Mouse (Mus musculus): ENCODE data around the gene Arhgef39.

Arhgef39 gene

GRCm38 (mm10) chr4:43499407-43500333 lies at the start of gene Arhgef39:
Gene Arhgef39 (minus strand): TSS chr4:43499695.
- ChIA-PET POLR2A (interaction anchor here (0.6 to 2.8 kb wide), 51 partner anchors 9 to 668 kb away, joined by 3 to 24 read pairs (median 4); partner anchors contain the start of genes Tpm2 (in 3 of the 4), Creb3 (in 2 of the 4), Tln1 (in 2 of the 4) and Cd72 (in 1 of the 4)), CTCF (interaction anchor here (0.5 to 3.1 kb wide), 43 partner anchors 9 to 1012 kb away, joined by 3 to 31 read pairs (median 4); partner anchors contain the start of genes Tpm2 (in 3 of the 4), Creb3 (in 2 of the 4), Tln1 (in 2 of the 4) and Sit1 (in 1 of the 4))

DNA sequence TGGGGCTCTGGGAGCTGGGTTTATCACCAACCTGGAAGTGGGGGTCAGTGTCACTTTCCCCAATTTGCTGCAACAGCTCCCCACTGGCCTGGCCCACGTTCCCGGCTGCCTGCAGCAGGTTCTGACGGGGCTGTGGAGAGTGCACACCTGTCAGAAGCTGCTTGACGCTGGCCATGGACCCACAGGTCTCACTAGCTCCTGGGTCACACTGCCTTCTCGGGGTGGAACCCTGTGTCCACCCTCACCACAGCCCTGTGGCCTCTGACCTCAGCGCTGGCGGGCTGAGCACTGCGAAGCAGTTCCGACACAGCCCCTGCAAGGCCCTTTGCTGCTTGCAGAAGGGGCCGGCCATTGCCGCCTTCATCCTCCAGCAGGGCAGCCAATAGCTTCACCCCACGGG lies 49.6 kb upstream of the Arhgef39 start:
- POLR2A ChIA-PET, result interaction anchor here in 2 of 4 experiments (0.8 to 4.3 kb wide), 5 partner anchors 10 to 30 kb away, joined by 3 to 21 read pairs (median 4); partner anchors contain the start of genes Creb3 (in 2 of the 2), Tln1 (in 2 of the 2), Gba2 (in 1 of the 2) and Rgp1 (in 1 of the 2)

DNA sequence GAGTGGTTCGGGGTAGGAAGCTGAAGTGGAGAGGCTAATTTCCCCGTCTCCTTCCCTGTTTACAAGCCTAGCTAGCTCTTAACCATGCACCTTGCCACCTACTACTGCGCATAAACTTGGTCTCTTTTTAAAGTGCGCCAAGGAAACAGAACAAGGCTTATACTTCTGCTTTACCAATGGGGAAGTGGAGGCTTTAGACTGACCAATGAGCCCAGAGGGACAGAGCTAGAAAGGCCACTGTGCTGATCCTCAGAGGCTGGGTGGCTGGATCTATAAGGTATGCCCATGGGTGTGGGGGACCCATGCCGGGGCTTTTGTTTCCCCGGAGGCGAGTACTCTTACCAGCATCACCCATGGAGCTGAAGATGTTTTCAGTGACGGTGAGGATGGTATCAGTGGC lies 47.7 kb upstream of the Arhgef39 start:
- POLR2A ChIA-PET, result interaction anchor here in 3 of 4 experiments (1.1 to 4.3 kb wide), 9 partner anchors 9 to 40 kb away, joined by 3 to 21 read pairs (median 5); partner anchors contain the start of genes Tln1 (in 3 of the 3) and Creb3 (in 2 of the 3)
- CTCF ChIA-PET, result interaction anchor here (0.9 to 2.0 kb wide), 6 partner anchors 15 to 83 kb away, joined by 4 to 6 read pairs (median 4); partner anchors contain the start of genes Creb3 (in 1 of the 4) and Tln1 (in 1 of the 4)

More for the DNA sequence above, 49.6 kb upstream of the Arhgef39 start:
- CTCF ChIA-PET, result interaction anchor here in 3 of 4 experiments (1.0 to 2.0 kb wide), 4 partner anchors 14 to 21 kb away, joined by 3 to 6 read pairs (median 3); partner anchors contain the start of gene Tln1 (in 1 of the 3)

- CTCF ChIA-PET, result interaction anchor here in 2 of 4 experiments (1.1 to 2.0 kb wide), 2 partner anchors 16 to 19 kb away, joined by 5 read pairs; partner anchors contain the start of genes Creb3 (in 1 of the 2) and Tln1 (in 1 of the 2)
- POLR2A ChIA-PET, result interaction anchor here in 3 of 4 experiments (1.1 to 4.3 kb wide), 9 partner anchors 8 to 40 kb away, joined by 3 to 21 read pairs (median 5); partner anchors contain the start of genes Tln1 (in 3 of the 3) and Creb3 (in 2 of the 3)
Measured at GRCm38 (mm10) chr4:43546375-43547047, 47.0 kb upstream of the Arhgef39 start.

GRCm38 (mm10) chr4:43542044-43542443 lies 42.5 kb upstream of the Arhgef39 start:
- ChIA-PET POLR2A (interaction anchor here in 2 of 4 experiments (0.7 to 1.9 kb wide), 8 partner anchors 8 to 44 kb away, joined by 3 to 6 read pairs (median 4); partner anchors contain the start of genes Gba2 (in 1 of the 2) and Rgp1 (in 1 of the 2)), CTCF (interaction anchor here in 3 of 4 experiments (0.5 to 1.2 kb wide), 3 partner anchors 12 to 487 kb away, joined by 3 to 4 read pairs (median 3); no protein-coding TSS in a partner anchor)

GRCm38 (mm10) chr4:43536031-43536430 lies 36.5 kb upstream of the Arhgef39 start:
- CTCF ChIA-PET, result interaction anchor here in 2 of 4 experiments (0.6 to 1.8 kb wide), 4 partner anchors 8 to 174 kb away, joined by 3 to 13 read pairs (median 4); partner anchors contain the start of genes Creb3 (in 1 of the 2), Olfr71 (in 1 of the 2) and Tln1 (in 1 of the 2)
- POLR2A ChIA-PET, result interaction anchor here in 2 of 4 experiments (1.1 to 1.7 kb wide), 3 partner anchors 11 to 22 kb away, joined by 3 to 4 read pairs (median 3); no protein-coding TSS in a partner anchor

DNA sequence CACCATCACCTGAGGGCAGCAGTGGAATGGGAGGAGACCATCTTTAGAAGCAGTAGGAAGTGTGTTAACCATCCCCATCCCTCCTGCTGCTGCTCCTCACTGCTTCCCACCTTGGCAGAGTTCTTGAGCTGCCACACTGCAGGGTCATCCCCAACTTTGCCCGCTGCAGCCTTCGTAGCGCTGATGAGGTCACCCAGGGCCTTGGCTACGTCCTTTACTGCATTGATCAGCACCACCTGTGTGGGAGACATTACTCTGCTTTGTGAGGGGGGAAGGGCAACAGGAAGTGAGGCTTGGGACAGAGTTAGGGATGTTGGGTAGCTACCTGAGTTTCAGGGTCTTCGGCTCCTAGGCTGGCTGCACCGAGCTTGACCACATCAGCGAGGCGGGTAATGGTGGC lies 36.1 kb upstream of the Arhgef39 start:
- POLR2A ChIA-PET, result interaction anchor here in 2 of 4 experiments (1.0 to 1.7 kb wide), 4 partner anchors 11 to 27 kb away, joined by 3 to 4 read pairs (median 3); partner anchors contain the start of gene Tln1 (in 1 of the 2)
- CTCF ChIA-PET, result interaction anchor here in 2 of 4 experiments (0.6 to 1.8 kb wide), 5 partner anchors 8 to 174 kb away, joined by 3 to 13 read pairs (median 4); partner anchors contain the start of genes Creb3 (in 1 of the 2), Olfr71 (in 1 of the 2) and Tln1 (in 1 of the 2)

DNA sequence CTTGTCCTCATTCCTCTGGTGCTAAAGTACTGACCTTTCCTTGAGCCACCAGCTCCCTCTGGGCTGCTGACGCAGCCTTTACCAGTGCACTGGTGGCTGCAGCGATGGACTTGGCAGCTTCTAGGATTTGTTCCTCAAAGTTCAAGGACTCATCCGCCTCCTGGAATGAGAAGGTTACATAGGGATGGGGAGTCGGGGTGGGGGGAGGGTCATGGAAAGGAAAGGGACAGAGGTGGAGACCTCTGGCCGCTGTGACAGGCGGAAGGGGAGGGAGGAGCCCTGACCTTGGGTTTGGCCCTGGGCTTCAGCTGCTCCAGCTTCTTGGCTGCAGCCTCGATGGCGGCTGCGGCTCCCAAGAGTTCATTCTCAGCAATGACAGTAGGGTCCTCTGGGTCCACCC lies 33.8 kb upstream of the Arhgef39 start:
- ChIA-PET CTCF (interaction anchor here in 2 of 4 experiments (0.6 to 2.0 kb wide), 7 partner anchors 14 to 640 kb away, joined by 3 to 6 read pairs (median 4); partner anchors contain the start of genes Arhgef39 (in 1 of the 2), Creb3 (in 1 of the 2) and Tln1 (in 1 of the 2)), POLR2A (interaction anchor here in 3 of 4 experiments (0.6 to 2.3 kb wide), 16 partner anchors 8 to 122 kb away, joined by 3 to 11 read pairs (median 3); partner anchors contain the start of genes Tln1 (in 3 of the 3), Arhgef39 (in 2 of the 3), Creb3 (in 2 of the 3) and Gba2 (in 1 of the 3))

GRCm38 (mm10) chr4:43530581-43530980 lies 31.1 kb upstream of the Arhgef39 start:
- ChIA-PET POLR2A (interaction anchor here in 3 of 4 experiments (0.5 to 3.2 kb wide), 19 partner anchors 9 to 553 kb away, joined by 3 to 10 read pairs (median 3); partner anchors contain the start of genes Creb3 (in 2 of the 3), Tln1 (in 2 of the 3), Arhgef39 (in 1 of the 3) and Ccdc107 (in 1 of the 3)), CTCF (interaction anchor here (0.6 to 2.4 kb wide), 66 partner anchors 8 to 472 kb away, joined by 3 to 12 read pairs (median 4); partner anchors contain the start of genes Tln1 (in 4 of the 4), Arhgef39 (in 3 of the 4), Creb3 (in 3 of the 4) and Gba2 (in 3 of the 4))

- POLR2A ChIA-PET, result interaction anchor here in 3 of 4 experiments (0.5 to 3.2 kb wide), 16 partner anchors 11 to 552 kb away, joined by 3 to 10 read pairs (median 4); partner anchors contain the start of genes Creb3 (in 2 of the 3), Tln1 (in 2 of the 3), Arhgef39 (in 1 of the 3) and Ccdc107 (in 1 of the 3)
- CTCF ChIA-PET, result interaction anchor here (0.6 to 2.4 kb wide), 66 partner anchors 8 to 471 kb away, joined by 3 to 12 read pairs (median 4); partner anchors contain the start of genes Tln1 (in 4 of the 4), Arhgef39 (in 3 of the 4), Creb3 (in 3 of the 4) and Gba2 (in 3 of the 4)
Measured at GRCm38 (mm10) chr4:43530081-43530501, 30.6 kb upstream of the Arhgef39 start.

DNA sequence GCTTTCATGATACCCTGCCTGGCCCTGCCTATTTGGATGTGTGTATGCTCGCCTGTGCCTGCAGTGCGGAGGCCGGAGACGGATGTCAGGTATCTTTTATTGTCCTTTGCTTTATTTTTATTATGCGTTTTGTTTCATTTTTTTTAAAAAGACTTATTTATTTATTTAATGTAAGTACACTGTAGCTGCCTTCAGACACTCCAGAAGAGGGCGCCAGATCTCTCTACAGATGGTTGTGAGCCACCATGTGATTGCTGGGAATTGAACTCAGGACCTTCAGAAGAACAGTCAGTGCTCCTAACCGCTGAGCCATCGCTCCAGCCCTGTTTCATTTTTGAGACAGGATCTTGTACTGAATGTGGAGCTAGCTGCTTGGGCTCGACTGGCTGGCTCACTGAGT lies 29.0 kb upstream of the Arhgef39 start:
- ChIA-PET POLR2A (interaction anchor here (0.9 to 1.9 kb wide), 11 partner anchors 9 to 467 kb away, joined by 3 to 8 read pairs (median 4); partner anchors contain the start of genes Arhgef39 (in 3 of the 4), Ccdc107 (in 1 of the 4), Creb3 (in 1 of the 4) and Tln1 (in 1 of the 4)), CTCF (interaction anchor here (0.6 to 2.1 kb wide), 44 partner anchors 9 to 528 kb away, joined by 3 to 31 read pairs (median 5); partner anchors contain the start of genes Arhgef39 (in 4 of the 4), Creb3 (in 2 of the 4), Tln1 (in 2 of the 4) and Ccdc107 (in 1 of the 4))

GRCm38 (mm10) chr4:43527880-43528279 lies 28.4 kb upstream of the Arhgef39 start:
- ChIA-PET POLR2A (interaction anchor here (0.5 to 1.9 kb wide), 15 partner anchors 9 to 467 kb away, joined by 3 to 8 read pairs (median 4); partner anchors contain the start of genes Arhgef39 (in 3 of the 4), Creb3 (in 2 of the 4), Tln1 (in 2 of the 4) and Ccdc107 (in 1 of the 4)), CTCF (interaction anchor here (0.5 to 2.1 kb wide), 89 partner anchors 8 to 629 kb away, joined by 3 to 31 read pairs (median 4); partner anchors contain the start of genes Arhgef39 (in 4 of the 4), Gba2 (in 3 of the 4), Rgp1 (in 3 of the 4) and Creb3 (in 2 of the 4))

GRCm38 (mm10) chr4:43519956-43520355 lies 20.5 kb upstream of the Arhgef39 start:
- POLR2A ChIA-PET, result interaction anchor here in 3 of 4 experiments (0.5 to 3.5 kb wide), 22 partner anchors 8 to 509 kb away, joined by 3 to 18 read pairs (median 5); partner anchors contain the start of genes Arhgef39 (in 3 of the 3), Car9 (in 2 of the 3), Creb3 (in 2 of the 3) and Tln1 (in 2 of the 3)
- CTCF ChIA-PET, result interaction anchor here (0.6 to 3.1 kb wide), 15 partner anchors 8 to 152 kb away, joined by 3 to 25 read pairs (median 5); partner anchors contain the start of gene Arhgef39 (in 1 of the 4)

DNA sequence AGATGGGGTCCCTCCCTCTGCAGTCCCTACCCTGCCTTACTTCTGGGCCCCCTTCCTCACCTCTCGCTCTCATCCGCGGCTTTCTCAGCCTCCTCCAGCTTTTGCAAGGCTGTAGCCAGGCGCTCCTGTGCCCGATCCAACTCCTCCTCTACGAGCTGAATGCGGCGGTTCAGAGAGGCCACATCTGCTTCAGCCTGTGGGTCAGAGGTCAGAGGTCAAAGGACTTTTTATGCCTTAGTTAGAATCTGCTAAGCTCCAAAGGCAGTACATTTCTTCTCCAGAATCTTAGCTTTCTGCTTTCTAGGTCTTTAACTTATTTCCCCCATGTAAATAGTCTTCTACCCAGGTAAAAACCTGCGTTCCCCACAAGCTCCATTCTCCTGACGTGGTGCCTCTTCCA lies 20.1 kb upstream of the Arhgef39 start:
- ChIA-PET POLR2A (interaction anchor here in 3 of 4 experiments (0.5 to 3.5 kb wide), 22 partner anchors 8 to 153 kb away, joined by 3 to 18 read pairs (median 5); partner anchors contain the start of genes Arhgef39 (in 3 of the 3), Car9 (in 2 of the 3), Creb3 (in 2 of the 3) and Tln1 (in 2 of the 3)), CTCF (interaction anchor here (0.5 to 3.1 kb wide), 21 partner anchors 8 to 462 kb away, joined by 3 to 25 read pairs (median 4); partner anchors contain the start of genes Arhgef39 (in 1 of the 4) and Car9 (in 1 of the 4))

Measured in embryonic stem cell, embryonic (primary cell).